Mouse (Mus musculus) lung, postnatal 0 days (tissue): ENCODE data around the gene Mrrf.

ENCODE experiments used
- CTCF ChIP-seq: IDR thresholded peaks from 2 replicates; pipeline ENCODE4 v1.5.1; 2016; ENCODE audit warnings: antibody characterized with exemption, mild to moderate bottlenecking
- EP300 ChIP-seq: IDR thresholded peaks from 2 replicates; pipeline ENCODE4 v1.6.1; 2016; ENCODE audit warnings: antibody characterized with exemption, mild to moderate bottlenecking, control low read depth

DNA sequence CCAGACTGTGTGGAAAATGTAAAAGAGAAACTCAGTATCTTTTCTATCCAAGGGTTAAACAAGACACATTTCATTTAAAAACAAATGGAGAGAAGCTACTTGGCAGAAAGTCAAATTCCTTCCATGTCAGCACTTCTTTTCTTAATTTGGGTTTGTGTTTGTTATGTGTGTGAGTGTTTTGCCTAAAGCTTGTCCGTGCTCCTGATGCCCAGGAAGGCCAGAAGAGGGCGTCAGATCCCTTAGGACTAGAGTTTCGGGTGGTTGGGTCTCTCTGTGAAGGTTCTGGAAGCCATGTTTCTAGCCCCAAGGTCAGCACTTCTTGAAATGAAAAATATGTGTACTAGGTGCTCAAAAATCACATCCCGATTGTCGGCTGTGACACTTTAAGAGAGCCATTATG is 78.2 kb downstream of the Mrrf start:
- TF ChIP-seq CTCF: peak; percentile 78
- peak; percentile 30; the same call in 1 of the 2 replicates for TF ChIP-seq EP300
